Mouse (Mus musculus) T-cell, adult 2 months (primary cell): Measurements from ENCODE around the gene Ebp.
A peak's percentile ranks its signal among the peaks of the same experiment; 100 is the strongest.

Source experiments
- DNase-seq: peaks from one replicate; pipeline ENCODE4 v3.0.0; 2022; ENCODE audit warnings: low spot score

The Ebp gene

GRCm38 (mm10) chrX:8182871-8183540, 10.3 kb downstream of the Ebp start:
- no peak for DNase-seq

- no peak for DNase-seq
Measured at GRCm38 (mm10) chrX:8179646-8180045, 13.7 kb downstream of the Ebp start.

GRCm38 (mm10) chrX:8178871-8179270, 14.4 kb downstream of the Ebp start:
- DNase-seq: no peak

- DNase-seq: peak; percentile 85
Measured at GRCm38 (mm10) chrX:8175504-8176385, 17.6 kb downstream of the Ebp start, which contains the start of gene Tbc1d25. Gene Tbc1d25 (minus strand): TSS chrX:8176181.

- DNase-seq: no peak
Measured at GRCm38 (mm10) chrX:8175169-8175503, 18.2 kb downstream of the Ebp start.

GRCm38 (mm10) chrX:8167716-8168647, 25.3 kb downstream of the Ebp start:
- DNase-seq: no peak

GRCm38 (mm10) chrX:8164471-8164870, 28.8 kb downstream of the Ebp start:
- no peak for DNase-seq

- DNase-seq: no peak
Measured at GRCm38 (mm10) chrX:8163076-8163475, 30.2 kb downstream of the Ebp start.

- DNase-seq: peak; percentile 89
Measured at GRCm38 (mm10) chrX:8145153-8145991, 47.9 kb downstream of the Ebp start, which contains the start of gene Rbm3. Gene Rbm3 (minus strand): TSS chrX:8145880.

- DNase-seq: no peak
Measured at GRCm38 (mm10) chrX:8143750-8144149, 49.6 kb downstream of the Ebp start.

- DNase-seq: no peak
Measured at GRCm38 (mm10) chrX:8142948-8143347, 50.4 kb downstream of the Ebp start.

- no peak for DNase-seq
Measured at GRCm38 (mm10) chrX:8141058-8141457, 52.3 kb downstream of the Ebp start.

- DNase-seq: no peak
Measured at GRCm38 (mm10) chrX:8140446-8140845, 52.9 kb downstream of the Ebp start.

GRCm38 (mm10) chrX:8139480-8139879, 53.8 kb downstream of the Ebp start:
- no peak for DNase-seq

GRCm38 (mm10) chrX:8135886-8136285, 57.4 kb downstream of the Ebp start:
- DNase-seq: no peak
